Mouse (Mus musculus) G1E-ER4 (cell line): Measurements from ENCODE around the gene Mien1. TPM values are rescaled to one million over a fixed set of nuclear protein-coding genes. Genes with fewer than 3 reads are reported as not detected.

ENCODE experiments used
- GATA1 ChIP-seq: IDR thresholded peaks from one replicate; pipeline ENCODE4 v1.8.0; 2012; ENCODE audit warnings: low read length, inconsistent platforms
- polyA plus RNA-seq: library from polyadenylated mRNA; stranded (reverse); fragments of >175 nt; gene quantifications from 2 replicates; pipeline ENCODE4 v1.2.3, GENCODE M21; 2012

The Mien1 gene
- 35.2 and 51.4 TPM in 2 replicates for polyA plus RNA-seq

DNA sequence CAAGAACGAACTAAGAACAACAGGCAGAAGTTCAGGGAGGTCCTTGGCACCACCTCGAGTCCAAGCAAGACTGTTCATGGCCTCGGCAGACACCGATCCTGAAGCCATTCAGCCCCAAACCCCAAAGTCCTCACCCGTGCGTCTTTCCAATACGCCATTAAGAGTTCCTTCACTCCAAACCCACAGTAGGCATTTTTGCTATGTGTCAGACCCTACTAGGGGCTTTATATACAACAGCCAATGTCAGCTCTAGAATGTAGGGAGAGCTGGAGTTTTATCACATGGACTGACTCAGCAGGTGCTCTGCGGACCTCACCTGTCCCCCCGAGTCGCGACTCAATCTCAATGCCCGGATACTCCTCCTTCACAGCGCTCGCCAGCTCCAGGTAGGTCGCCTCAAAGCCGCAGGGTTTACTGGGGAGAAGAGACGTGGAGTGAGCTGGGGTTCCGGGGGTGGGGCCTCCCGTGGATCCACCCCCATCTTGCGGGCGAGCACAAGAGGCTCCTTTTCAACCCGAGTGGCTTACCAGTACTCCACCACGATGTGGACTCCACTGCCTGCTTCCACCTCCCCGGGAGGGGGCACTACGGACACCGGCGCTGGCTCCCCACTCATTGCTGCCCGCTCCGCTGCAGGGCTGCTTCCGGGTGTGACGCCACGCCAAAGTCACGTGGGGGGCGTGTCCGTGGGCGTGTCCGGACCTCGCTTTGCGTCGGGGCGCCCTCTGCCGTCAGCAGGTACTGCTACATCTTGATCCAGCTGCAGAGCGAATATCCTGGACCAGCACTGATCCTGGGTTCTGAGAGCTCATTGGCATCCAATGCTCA is at the start of gene Mien1:
Gene Mien1 (minus strand): TSS at position 661 of the 828 bp plus-strand sequence.
- no peak for TF ChIP-seq GATA1

DNA sequence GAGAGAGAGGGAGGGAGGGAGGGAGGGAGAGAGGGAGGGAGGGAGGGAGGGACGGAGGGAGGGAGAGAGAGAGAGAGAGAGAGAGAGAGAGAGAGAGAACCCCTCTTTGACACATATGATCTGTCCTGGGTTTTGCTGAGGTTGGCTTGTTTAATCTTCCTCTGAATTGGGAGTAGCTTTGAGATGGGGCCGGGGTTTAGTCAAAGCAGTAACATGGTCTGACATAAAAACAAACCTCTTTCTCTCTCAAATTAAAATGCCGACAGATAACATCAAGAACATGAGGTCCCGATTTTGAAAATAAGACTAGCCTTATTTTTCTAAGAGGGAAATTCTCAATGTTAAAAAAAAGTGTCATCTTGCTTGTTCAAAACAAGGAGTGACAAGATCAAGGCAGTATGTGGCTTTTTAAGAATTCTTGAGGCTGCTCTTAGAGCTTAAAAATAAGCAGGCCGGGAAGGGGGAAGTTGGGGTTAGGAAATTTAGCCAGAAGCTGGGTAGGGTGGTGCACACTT is 48.8 kb upstream of the Mien1 start:
- no peak for TF ChIP-seq GATA1

DNA sequence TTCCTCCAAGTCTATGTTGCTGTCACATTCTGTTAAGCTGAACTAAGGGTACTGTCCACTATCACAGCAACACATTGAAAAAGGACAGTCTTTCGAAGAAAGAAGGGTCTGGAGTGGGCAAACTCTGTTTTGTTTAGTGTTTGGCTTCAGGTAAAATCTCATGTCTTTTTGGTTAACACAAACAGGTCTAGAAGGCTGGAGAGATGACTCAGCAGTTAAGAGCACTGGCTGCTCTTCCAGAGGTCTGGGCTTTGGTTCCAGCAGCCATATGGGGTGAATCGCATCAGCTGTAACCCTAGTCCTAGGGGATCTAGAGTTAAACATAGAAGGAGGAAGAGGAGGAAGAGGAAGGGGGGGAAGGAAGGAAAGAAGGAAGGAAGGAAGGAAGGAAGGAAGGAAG is 47.0 kb upstream of the Mien1 start:
- TF ChIP-seq GATA1 = no peak

DNA sequence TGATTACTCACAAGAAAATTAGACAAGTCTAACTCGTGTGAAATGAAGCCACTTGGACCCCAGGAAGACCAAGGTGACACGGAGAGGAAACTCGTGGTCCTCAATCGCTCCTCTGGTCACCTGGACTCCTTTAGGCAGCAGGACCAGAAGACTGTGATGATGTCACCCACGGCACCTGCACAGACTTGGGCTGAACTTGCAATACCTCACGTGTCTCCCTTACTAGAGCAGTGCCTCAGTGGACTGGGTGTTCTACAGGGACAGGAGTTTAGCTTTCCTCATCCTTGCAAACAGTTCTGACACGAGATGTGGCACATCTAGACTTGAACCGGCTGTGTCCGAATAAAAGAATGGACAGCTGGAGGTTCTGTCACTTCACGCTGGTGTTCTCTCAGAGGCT is 43.3 kb upstream of the Mien1 start:
- no peak for TF ChIP-seq GATA1

DNA sequence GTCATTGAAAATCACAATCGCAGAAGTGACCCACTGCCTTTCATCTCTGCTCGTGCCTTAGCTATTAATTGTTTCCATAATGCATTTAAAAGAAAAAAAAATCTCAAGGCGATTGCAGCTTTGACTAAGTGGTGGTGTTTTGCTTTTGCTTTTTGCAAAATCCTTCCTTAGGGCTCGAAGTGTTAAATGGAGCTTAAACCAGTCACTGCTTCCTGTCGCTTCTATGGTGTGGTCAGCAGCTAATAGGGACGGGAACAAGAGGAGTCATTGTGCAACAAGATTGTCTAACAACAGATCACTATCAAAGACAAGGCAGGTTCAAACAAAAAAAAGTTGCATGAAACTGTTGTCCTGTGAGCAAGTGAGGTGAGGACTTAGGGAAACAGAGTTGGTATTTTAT is 42.4 kb upstream of the Mien1 start:
- TF ChIP-seq GATA1 = no peak

DNA sequence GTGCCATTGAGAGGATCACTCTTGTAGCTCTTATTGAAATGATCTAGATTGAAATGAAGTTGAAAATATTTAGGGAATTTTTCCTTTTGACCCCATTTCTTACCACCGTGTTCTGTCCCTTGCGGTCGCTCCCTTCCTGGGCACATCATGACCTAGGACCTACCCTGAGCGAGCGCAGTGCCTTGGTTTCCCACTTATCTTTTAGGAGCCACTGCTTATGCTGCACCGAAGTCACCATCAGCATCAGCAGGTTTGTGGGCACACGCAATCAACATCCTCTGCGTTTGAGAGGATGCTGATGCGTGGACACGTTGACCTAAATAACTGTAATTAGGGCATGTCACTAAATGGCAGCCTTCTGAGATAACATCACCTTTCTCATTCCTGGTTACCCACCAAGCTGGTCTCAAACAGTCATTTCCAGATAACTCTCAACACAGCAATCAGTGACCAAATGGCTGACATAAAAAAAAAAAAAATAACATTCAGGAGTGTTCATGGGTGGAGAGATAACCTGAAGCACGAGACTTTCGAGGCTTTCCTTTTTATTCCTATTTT is 41.2 kb upstream of the Mien1 start:
- no peak for TF ChIP-seq GATA1

DNA sequence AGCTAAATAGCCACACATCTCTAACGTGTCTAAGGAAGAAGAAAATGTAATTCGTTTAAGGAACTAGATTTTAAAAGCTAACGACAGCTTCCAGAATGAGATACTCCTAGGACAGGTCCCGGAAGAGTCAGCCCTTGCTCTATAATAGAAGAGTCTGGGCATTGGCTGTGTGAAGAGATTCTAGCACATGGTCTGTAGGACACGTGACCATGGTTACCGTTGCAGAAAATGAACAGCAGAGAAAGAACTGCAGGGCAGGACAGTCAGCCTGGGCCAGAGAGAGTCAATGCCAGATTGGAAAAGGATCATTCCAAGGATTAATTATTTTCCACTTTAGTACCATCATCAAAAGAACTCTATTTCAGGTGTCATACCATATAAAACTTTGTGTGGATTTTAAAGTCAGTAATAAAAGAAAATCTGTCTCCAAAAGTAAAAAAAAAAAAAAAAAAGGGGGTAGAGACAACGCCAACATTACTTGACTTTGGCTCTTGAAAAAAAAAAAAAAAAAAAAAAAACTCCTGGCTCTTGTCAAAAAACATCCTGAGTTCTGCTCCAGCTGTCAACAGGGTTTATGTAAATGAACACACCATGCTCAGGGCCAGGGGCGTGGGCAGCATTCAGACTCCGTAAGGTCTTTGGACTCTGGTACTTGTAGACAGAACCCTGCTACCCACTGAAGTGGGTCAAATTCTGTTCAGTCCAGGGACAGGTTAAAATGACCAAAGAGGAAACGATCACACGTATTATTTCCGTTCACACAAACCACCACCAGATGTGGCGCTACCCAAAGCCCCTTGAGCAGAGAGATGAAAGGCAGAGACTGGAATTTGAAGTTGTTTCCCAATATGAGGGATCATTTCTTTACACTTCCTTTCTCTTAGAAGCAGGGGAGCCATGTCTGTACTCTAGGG is 40.5 kb upstream of the Mien1 start:
- no peak for TF ChIP-seq GATA1

DNA sequence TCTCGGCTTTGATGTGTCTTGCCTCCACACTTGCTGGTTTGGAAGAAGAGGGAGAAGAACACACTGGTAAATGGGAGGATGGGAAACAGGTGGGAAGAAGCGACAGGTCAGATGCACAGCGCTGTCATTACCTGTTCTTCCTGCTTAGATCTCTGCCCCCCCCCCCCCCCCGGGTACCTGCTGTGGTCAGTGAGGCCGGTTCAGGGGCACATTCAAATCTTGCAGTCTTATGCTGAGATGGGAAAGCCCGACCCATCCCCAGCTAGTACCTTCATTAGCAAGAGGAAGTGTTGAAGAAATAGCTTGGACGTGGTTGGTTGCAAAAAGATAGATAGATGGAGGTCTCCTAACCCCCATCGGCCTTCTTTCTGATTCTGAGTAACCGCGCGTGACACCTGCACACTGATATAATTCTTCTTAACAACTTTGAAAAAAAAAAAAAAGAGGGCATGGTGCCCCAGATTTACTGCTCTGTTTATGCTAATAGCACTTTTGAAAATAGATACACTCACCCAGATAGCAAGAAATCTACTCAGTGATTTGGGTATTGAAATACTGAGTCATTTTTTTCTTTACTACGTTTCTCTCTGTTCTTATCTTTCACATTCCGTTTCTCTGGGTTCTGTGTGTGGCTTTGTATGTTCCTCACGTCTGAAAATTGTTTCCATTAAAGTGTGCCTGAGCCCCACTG is 38.4 kb upstream of the Mien1 start:
- no peak for TF ChIP-seq GATA1

DNA sequence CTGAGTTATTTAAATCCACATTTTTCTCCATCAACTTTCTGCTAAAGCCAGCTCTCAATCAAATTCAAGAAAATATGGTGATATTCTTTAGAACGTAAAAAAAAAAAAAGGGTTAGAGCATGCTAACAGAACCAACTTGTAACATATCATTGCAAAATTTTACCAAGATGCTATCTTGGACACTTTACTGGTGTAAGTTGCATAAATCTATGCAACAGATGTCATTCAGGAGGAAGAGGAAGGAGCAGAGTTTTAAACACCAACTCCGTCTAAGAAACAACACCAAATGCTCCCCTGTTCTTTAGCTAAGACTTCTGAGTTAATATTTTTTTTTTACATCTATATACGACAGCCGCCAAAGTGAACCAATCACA is 37.6 kb upstream of the Mien1 start:
- TF ChIP-seq GATA1 = no peak

DNA sequence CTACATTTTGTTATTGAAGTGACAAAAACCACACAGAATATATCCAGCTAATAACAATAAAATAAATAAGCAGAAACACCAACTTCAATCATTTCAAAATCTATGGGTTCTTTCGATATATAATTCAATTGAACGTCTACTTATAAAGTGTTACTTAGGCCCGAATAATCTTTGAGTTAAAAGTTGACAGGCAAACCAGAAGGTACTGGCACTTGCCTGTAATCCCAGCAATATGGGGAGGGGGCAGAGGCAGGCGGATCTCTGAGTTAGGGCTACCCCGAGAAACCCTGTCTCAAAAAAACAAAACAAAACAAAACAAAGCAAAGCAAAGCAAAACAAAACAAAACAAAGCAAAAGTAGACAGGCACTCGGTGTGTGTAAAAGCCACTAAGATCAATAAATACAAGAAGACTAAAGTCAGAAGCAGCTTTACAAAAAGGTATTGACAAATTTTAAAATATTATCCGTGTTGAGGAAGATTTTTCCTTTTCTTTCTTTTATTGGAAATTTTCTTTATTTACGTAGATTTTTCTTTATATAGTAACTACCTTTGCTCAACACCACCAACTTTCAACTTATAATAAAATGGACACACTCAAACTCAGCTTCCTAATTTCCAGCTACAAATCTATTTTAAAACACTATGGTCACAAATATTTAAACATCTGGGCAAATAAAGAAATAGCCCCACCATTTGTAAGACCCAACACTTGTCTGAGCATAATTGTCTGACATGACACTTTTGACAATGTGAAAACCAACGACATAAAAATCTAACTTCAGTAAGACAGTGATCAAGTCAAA is 37.0 kb upstream of the Mien1 start:
- TF ChIP-seq GATA1 = no peak

DNA sequence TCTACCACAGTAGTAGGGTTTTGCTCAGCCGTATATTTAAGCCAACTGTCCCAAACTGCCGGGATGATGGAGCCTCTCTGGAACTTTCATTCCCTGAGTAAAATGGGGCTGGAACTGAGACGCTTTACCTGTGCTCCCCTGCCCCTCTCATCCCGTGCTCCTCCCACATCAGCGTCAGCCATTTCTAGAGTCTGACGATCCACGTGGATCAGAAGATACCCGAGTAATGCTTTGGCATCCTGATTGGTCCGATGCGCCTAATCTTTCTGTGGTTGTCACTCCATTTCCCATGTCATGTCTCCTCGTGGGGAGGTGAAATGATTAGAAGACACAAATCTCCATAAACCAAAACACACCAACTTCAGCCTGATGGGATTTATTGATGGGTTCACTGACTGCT is 36.2 kb upstream of the Mien1 start:
- no peak for TF ChIP-seq GATA1

DNA sequence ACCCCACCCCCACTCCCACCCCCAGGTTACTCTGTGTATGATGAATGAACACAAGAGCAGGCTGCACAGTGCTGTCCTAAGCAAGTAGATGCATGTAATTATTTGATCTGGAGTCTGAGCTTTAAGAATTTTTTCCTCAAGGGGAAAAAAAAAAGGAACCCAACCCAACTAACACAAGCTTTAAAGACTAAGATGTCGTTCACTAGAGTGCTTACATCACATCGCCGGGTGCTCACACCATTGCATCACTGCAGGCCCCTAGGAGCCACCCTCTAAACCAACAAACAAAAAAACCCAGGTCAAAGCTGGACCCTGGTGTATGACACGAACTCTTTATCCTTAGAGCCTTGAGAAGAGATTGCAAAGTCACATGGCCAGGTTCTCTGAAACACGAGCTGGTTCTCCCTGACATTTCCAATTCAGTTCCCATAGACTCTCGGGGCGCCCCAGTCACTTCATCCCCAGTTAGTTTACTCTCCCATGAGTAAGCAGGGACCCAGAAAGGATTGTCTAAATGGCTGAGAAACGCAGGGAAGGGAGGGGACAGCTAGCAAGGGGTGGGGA is 35.2 kb upstream of the Mien1 start:
- TF ChIP-seq GATA1 = no peak

DNA sequence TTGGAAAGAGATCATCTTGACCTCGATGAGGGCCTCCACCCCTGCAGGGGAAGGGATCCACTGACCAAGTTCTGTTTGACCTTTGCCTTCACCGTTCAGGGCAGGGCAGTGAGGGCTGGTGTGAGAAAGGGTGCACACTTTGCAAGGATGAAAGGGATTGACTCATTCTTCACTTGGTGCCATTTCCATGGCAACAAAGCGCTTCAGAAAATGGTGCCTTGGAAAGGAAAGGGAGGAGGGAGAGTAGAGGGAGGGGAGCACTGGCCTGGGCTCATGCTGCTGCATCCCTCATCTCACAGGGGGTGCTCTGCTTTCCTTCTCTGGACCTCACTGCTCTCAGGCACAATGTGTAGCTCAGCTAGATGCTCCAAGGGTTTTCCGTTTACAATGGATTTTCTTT is 33.9 kb upstream of the Mien1 start:
- no peak for TF ChIP-seq GATA1

DNA sequence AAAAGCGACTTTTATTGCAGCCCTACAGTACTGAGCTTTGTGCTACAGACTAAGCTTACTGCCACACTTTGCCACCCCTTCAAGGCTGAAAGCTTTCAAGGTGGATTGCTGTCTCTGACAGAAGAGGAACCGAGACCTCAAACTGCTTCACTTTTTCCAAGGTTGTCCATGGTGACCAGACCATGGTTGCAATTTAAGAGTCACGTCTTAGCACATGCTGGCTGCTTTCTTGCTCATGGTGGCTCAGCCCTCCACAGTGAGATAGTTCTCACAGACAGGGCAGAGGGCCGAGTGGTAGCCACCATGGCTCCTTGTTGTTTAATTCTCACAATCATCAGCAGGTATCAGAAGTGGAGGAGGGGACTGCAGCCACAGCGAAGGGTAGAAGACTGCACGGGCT is 32.0 kb upstream of the Mien1 start:
- no peak for TF ChIP-seq GATA1
